Mouse (Mus musculus) heart, adult 2 months (tissue): ENCODE measurements around the gene Cdx4. TPM values are rescaled to one million over a fixed set of nuclear protein-coding genes. Genes with fewer than 3 reads are reported as not detected.

Source experiments
- DNase-seq, 2 experiments: peaks; one replicate each; pipeline ENCODE4 v3.0.0; 2021
- H3K27ac ChIP-seq: fragments of 200-600 bp; 2 replicates; pipeline ENCODE4 v1.8.1; 2022
- H3K27me3 ChIP-seq: fragments of 200-500 bp; 2 replicates; pipeline ENCODE4 v1.6.1; 2012; ENCODE audit warnings: mild to moderate bottlenecking, low read length, inconsistent platforms, mixed read lengths; ENCODE audit not compliant: control insufficient read depth, insufficient read depth
- H3K36me3 ChIP-seq: fragments of 200-500 bp; 2 replicates; pipeline ENCODE4 v1.6.1; 2012; ENCODE audit warnings: low read length, inconsistent platforms; ENCODE audit not compliant: control insufficient read depth, insufficient read depth
- H3K4me1 ChIP-seq: fragments of 200-500 bp; 2 replicates; pipeline ENCODE4 v1.6.1; 2011; ENCODE audit warnings: low read length; ENCODE audit not compliant: control insufficient read depth, insufficient read depth
- H3K4me3 ChIP-seq: fragments of 200-600 bp; 2 replicates; pipeline ENCODE4 v1.8.1; 2022
- H3K79me2 ChIP-seq: fragments of 200-500 bp; replicated peaks from 2 replicates; pipeline ENCODE4 v1.6.1; 2012; ENCODE audit warnings: mild to moderate bottlenecking, inconsistent platforms, low read length, moderate library complexity, mixed read lengths; ENCODE audit not compliant: control insufficient read depth, insufficient read depth
- H3K9ac ChIP-seq: fragments of 200-500 bp; 2 replicates; pipeline ENCODE4 v1.6.1; 2012; ENCODE audit warnings: low read depth, mild to moderate bottlenecking, control low read depth, inconsistent platforms, low read length, mixed read lengths
- CTCF ChIP-seq: fragments of 200-600 bp; IDR thresholded peaks from 2 replicates; pipeline ENCODE4 v1.8.1; 2022; ENCODE audit warnings: antibody characterized with exemption, mild to moderate bottlenecking, moderate library complexity
- EP300 ChIP-seq: fragments of 200-500 bp; IDR thresholded peaks from 2 replicates; pipeline ENCODE4 v1.6.1; 2011; ENCODE audit warnings: low read depth, low read length, control low read depth; ENCODE audit not compliant: insufficient read depth
- POLR2A ChIP-seq: fragments of 200-500 bp; IDR thresholded peaks from 2 replicates; pipeline ENCODE4 v1.6.1; 2011; ENCODE audit warnings: mild to moderate bottlenecking, low read depth, low read length, control low read depth; ENCODE audit not compliant: insufficient read depth
- WGBS: fragments of 180-500 bp; shearing (Covaris S2); methylation state at CpG from one replicate; pipeline ENCODE4 v1.1.7; 2018; 5-methylcytosine and 5-hydroxymethylcytosine counted together
- intact Hi-C: fragments of 180-260 bp; cut with DNase I; formaldehyde crosslinking; loops from one replicate; pipeline ENCODE4 v1.15.1; 2025
- polyA plus RNA-seq: library from polyadenylated mRNA; depleted of rRNA; stranded (reverse); fragments of >200 nt; gene quantifications from 2 replicates; pipeline ENCODE4 v1.2.3, GENCODE M21; 2012
- total RNA-seq, 2 experiments: library from RNA; stranded (reverse); gene quantifications; 2 replicates each; pipeline ENCODE4 v1.2.3; 2021

Gene Cdx4
- total and polyA plus RNA-seq, 3 experiments, result not detected

DNA sequence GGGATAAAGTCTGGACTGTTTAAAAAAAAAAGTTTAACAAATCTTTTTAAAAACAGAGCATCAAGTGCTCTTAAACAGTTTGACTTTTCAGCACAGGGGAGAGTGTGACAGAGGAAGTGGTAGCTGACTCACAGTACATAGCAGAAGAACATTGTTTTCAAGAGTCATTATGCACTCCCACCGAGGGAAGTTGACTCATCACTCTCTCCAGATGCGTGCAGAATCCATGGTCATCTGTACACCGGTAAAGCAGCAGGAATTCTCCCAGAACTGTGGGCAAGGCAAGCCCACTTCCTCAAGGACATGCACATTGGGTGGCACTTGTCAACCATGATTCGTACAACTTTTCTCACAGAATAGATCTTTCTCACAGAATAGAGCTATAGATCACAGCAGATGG lies 22.3 kb upstream of the Cdx4 start:
- Histone ChIP-seq H3K27me3 (no peaks in the 10 kb centered on the region), H3K4me3 (no peak overlapping the region), H3K36me3 (no peaks in the 10 kb centered on the region), H3K27ac (no peak overlapping the region), H3K79me2 (no peaks in the 10 kb centered on the region), H3K4me1 (no peaks in the 10 kb centered on the region), H3K9ac (no peak overlapping the region)
- WGBS, result 31% methylated on average over 4 of the region's 4 CpGs
- TF ChIP-seq EP300 (no peak), POLR2A (no peak), CTCF (no peak)
- intact Hi-C loops, result no loop called here
- no peak for DNase-seq

GRCm38 (mm10) chrX:103308262-103308661 lies 12.9 kb upstream of the Cdx4 start:
- WGBS, result 76% methylated on average over 1 of the region's 1 CpGs
- Histone ChIP-seq H3K4me3 (no peak overlapping the region), H3K36me3 (no peaks in the 10 kb centered on the region), H3K27me3 (no peaks in the 10 kb centered on the region), H3K79me2 (no peaks in the 10 kb centered on the region), H3K9ac (no peak overlapping the region), H3K4me1 (no peaks in the 10 kb centered on the region), H3K27ac (no peak overlapping the region)
- TF ChIP-seq EP300 (no peak), CTCF (no peak), POLR2A (no peak)
- no peak for DNase-seq
- intact Hi-C loops, result no loop called here

DNA sequence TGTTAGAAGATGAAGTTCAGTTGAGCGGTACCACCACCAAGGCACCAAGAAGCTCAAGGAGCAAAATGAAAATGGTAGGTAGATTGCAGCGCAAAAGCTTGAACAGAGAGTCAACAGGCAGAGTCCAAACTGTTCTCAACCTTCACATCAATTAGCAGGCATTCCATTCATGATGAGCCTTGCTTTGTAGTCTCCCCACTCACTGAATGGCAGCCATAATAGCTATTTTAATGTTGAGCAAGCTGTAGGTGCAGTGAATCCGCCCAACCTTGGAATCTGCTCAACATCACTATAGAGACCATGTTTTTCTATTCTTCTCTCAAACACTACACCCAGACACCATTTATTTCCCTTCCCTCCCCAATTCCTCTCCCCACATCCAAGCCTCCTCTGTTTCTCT lies 9.5 kb upstream of the Cdx4 start:
- Histone ChIP-seq H3K9ac (no peak overlapping the region), H3K36me3 (no peaks in the 10 kb centered on the region), H3K79me2 (no peaks in the 10 kb centered on the region), H3K4me3 (no peak overlapping the region), H3K27me3 (no peaks in the 10 kb centered on the region), H3K27ac (no peak overlapping the region), H3K4me1 (no peaks in the 10 kb centered on the region)
- 87% methylated on average over 3 of the region's 3 CpGs for WGBS
- no peak for DNase-seq
- intact Hi-C loops, result no loop called here
- TF ChIP-seq CTCF, result no peak
- no peak for TF ChIP-seq POLR2A
- no peak for TF ChIP-seq EP300

DNA sequence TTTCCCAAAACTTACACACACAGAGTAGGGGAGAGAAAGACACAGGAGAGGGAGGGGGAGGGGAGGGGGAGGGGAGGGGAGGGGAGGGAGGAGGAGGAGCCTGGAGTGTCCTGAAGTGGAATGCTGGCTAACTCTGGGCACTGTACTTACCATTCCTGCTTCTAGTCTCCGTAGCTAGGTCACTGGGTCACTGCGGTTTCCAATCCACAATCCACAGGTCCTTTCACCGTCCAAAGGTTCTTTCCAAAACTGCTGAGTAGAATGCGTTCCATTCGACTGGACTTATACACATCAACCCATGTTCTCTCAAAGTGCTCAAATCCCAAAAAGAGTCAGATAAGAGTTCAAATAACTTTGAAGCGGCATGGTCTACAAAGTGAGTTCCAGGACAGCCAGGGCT lies 7.1 kb upstream of the Cdx4 start:
- no peaks in the 10 kb centered on the region for H3K4me1 ChIP-seq
- TF ChIP-seq EP300 (no peak), POLR2A (no peak), CTCF (no peak)
- no peaks in the 10 kb centered on the region for H3K79me2 ChIP-seq
- no peaks in the 10 kb centered on the region for H3K27me3 ChIP-seq
- H3K9ac ChIP-seq, result no peak overlapping the region
- no peak overlapping the region for H3K27ac ChIP-seq
- H3K4me3 ChIP-seq, result no peak overlapping the region
- no peaks in the 10 kb centered on the region for H3K36me3 ChIP-seq
- 78% methylated on average over 6 of the region's 6 CpGs for WGBS
- intact Hi-C loops, result no loop called here
- DNase-seq, result no peak

DNA sequence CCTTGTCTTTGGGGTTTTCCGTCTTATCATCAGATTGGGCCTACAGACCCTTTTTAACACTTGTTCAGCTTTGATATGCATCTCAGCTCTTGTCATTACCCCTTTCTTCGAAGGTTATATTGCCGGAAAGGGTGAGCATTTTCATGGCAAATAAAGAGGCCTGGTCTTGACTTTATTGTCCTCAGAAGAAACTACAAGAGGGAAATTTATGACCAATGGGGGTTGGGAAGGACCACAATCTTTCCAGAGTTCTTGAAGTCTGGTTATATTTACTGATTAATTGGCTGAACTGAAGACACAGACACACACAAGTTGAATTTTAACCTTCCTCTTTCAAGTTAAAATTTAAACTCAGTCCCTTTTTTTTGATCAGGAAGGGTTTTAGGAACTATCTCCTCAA lies 4.7 kb downstream of the Cdx4 start:
- Histone ChIP-seq H3K4me1 (no peaks in the 10 kb centered on the region), H3K36me3 (no peaks in the 10 kb centered on the region), H3K27me3 (no peaks in the 10 kb centered on the region), H3K4me3 (no peak overlapping the region), H3K27ac (no peak overlapping the region), H3K9ac (no peak overlapping the region), H3K79me2 (no peaks in the 10 kb centered on the region)
- DNase-seq, result no peak
- TF ChIP-seq POLR2A (no peak), EP300 (no peak), CTCF (no peak)
- WGBS, result 68% methylated on average over 3 of the region's 3 CpGs
- intact Hi-C loops, result no loop called here

DNA sequence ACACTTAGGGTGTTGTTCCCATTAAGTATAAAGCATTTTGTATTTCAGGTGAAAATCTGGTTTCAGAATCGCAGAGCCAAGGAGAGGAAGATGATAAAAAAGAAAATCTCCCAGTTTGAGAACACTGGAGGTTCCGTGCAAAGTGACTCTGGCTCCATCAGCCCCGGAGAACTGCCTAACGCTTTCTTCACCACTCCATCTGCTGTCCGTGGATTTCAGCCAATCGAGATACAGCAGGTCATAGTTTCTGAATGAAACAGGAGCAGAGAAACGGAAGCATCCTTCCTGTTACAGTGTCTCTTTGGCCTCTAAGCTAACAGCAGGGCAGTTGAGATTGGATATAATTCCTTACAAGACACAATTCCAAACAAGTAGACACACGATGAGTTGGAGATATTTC lies 8.2 kb downstream of the Cdx4 start:
- no peak overlapping the region for H3K9ac ChIP-seq
- H3K36me3 ChIP-seq, result no peaks in the 10 kb centered on the region
- intact Hi-C loops, result no loop called here
- WGBS, result 47% methylated on average over 8 of the region's 8 CpGs
- H3K4me3 ChIP-seq, result no peak overlapping the region
- H3K27me3 ChIP-seq, result no peaks in the 10 kb centered on the region
- no peak for DNase-seq
- no peaks in the 10 kb centered on the region for H3K4me1 ChIP-seq
- H3K27ac ChIP-seq, result no peak overlapping the region
- TF ChIP-seq POLR2A (no peak), CTCF (no peak), EP300 (no peak)
- H3K79me2 ChIP-seq, result no peaks in the 10 kb centered on the region
